Mouse (Mus musculus) heart, postnatal 0 days (tissue): ENCODE data around the gene Fam13c. TPM values are rescaled to one million over a fixed set of nuclear protein-coding genes. Genes with fewer than 3 reads are reported as not detected.
A peak's percentile ranks its signal among the peaks of the same experiment; 100 is the strongest.

ENCODE experiments used
- ATAC-seq: fragments of 200-750 bp; cut with Nextera tagmentation; 2 replicates; pipeline ENCODE4 v1.8.0; 2017; ENCODE audit warnings: low read depth, moderate number of reproducible peaks, moderate library complexity; ENCODE audit not compliant: insufficient read depth
- DNase-seq: peaks from one replicate; pipeline ENCODE4 v3.0.0-alpha.2; 2016; ENCODE audit warnings: low spot score
- H3K27ac ChIP-seq: fragments of 300-500 bp; sonication (generic); 2 replicates; pipeline ENCODE4 v1.5.1; 2014; ENCODE audit warnings: low read depth, mild to moderate bottlenecking
- H3K27me3 ChIP-seq: fragments of 300-500 bp; sonication (generic); 2 replicates; pipeline ENCODE4 v1.6.1; 2014; ENCODE audit warnings: low read length, mixed read lengths; ENCODE audit not compliant: control insufficient read depth, insufficient read depth
- H3K36me3 ChIP-seq: fragments of 300-500 bp; sonication (generic); replicated peaks from 2 replicates; pipeline ENCODE4 v1.6.1; 2014; ENCODE audit warnings: low read length, mixed read lengths; ENCODE audit not compliant: control insufficient read depth, insufficient read depth
- H3K4me1 ChIP-seq: fragments of 300-500 bp; sonication (generic); 2 replicates; pipeline ENCODE4 v1.6.1; 2014; ENCODE audit warnings: antibody characterized with exemption; ENCODE audit not compliant: control insufficient read depth, insufficient read depth
- H3K4me2 ChIP-seq: fragments of 300-500 bp; sonication (generic); 2 replicates; pipeline ENCODE4 v1.6.1; 2014; ENCODE audit warnings: low read depth, mild to moderate bottlenecking, low read length, moderate library complexity
- H3K4me3 ChIP-seq: fragments of 300-500 bp; sonication (generic); 2 replicates; pipeline ENCODE4 v1.5.1; 2014; ENCODE audit warnings: low read depth, low read length
- H3K9ac ChIP-seq: fragments of 300-500 bp; sonication (generic); replicated peaks from 2 replicates; pipeline ENCODE4 v1.6.1; 2014; ENCODE audit warnings: low read depth, low read length, mixed read lengths
- H3K9me3 ChIP-seq: fragments of 300-500 bp; sonication (generic); replicated peaks from 2 replicates; pipeline ENCODE4 v1.6.1; 2016; ENCODE audit warnings: low read length; ENCODE audit not compliant: control insufficient read depth
- CTCF ChIP-seq: IDR thresholded peaks from 2 replicates; pipeline ENCODE4 v1.5.1; 2016; ENCODE audit warnings: antibody characterized with exemption, control low read depth, low read depth
- EP300 ChIP-seq: IDR thresholded peaks from 2 replicates; pipeline ENCODE4 v1.6.1; 2016; ENCODE audit warnings: antibody characterized with exemption, low read depth
- WGBS: fragments of 180-500 bp; shearing (Covaris S2); extraction: QIAGEN DNeasy Blood & Tissue Kit; methylation state at CpG from one replicate; pipeline ENCODE4 v1.1.7; 2014; 5-methylcytosine and 5-hydroxymethylcytosine counted together
- polyA plus RNA-seq: library from polyadenylated mRNA; unstranded; fragments of >200 nt; fragmentation: Nextera tagmentation; extraction: Ambion mirVana; gene quantifications from 2 replicates; pipeline ENCODE4 v1.2.1, GENCODE M21; 2015
- total RNA-seq: library from RNA; depleted of rRNA; stranded (reverse); fragments of >200 nt; gene quantifications from 2 replicates; pipeline ENCODE4 v1.2.3, GENCODE M21; 2014; ENCODE audit warnings: low replicate concordance

Fam13c gene
- total and polyA plus RNA-seq, 2 experiments from 2014 or later = 0.19 to 7.8 TPM

- Histone ChIP-seq H3K4me2 (no peak overlapping the region), H3K4me1 (peaks cover 5% of the 10 kb centered on the region; the same call in 1 of the 2 replicates), H3K9me3 (no peaks in the 10 kb centered on the region), H3K36me3 (no peaks in the 10 kb centered on the region), H3K27ac (no peak overlapping the region), H3K27me3 (no peaks in the 10 kb centered on the region), H3K9ac (no peak overlapping the region), H3K4me3 (no peak overlapping the region)
- TF ChIP-seq CTCF = no peak
- TF ChIP-seq EP300 = no peak
- no peak for ATAC-seq
- no peak for DNase-seq
- 55% methylated on average over 13 of the region's 13 CpGs for WGBS
Measured at GRCm38 (mm10) chr10:70499246-70499645, 59.0 kb downstream of the Fam13c start.

- no peak overlapping the region for H3K27ac ChIP-seq
- peaks cover 7% of the 10 kb centered on the region; the same call in 1 of the 2 replicates for H3K9me3 ChIP-seq
- H3K27me3 ChIP-seq = no peaks in the 10 kb centered on the region
- WGBS = 85% methylated on average over 15 of the region's 15 CpGs
- no peak for DNase-seq
- ATAC-seq = no peak
- H3K36me3 ChIP-seq = no peaks in the 10 kb centered on the region
- no peak overlapping the region for H3K4me3 ChIP-seq
- H3K4me2 ChIP-seq = no peak overlapping the region
- H3K9ac ChIP-seq = no peak overlapping the region
- TF ChIP-seq EP300 (no peak), CTCF (no peak)
- H3K4me1 ChIP-seq = 0 out of 2 replicates have a peak, but pooled peaks cover 3% of the 10 kb centered on the region
Measured at GRCm38 (mm10) chr10:70504871-70505270, 64.6 kb downstream of the Fam13c start.

- Histone ChIP-seq H3K27ac (no peak overlapping the region), H3K27me3 (no peaks in the 10 kb centered on the region), H3K36me3 (no peaks in the 10 kb centered on the region), H3K9me3 (peaks cover 7% of the 10 kb centered on the region; the same call in 1 of the 2 replicates), H3K4me2 (no peak overlapping the region), H3K4me1 (0 out of 2 replicates have a peak, but pooled peaks cover 3% of the 10 kb centered on the region), H3K9ac (no peak overlapping the region), H3K4me3 (no peak overlapping the region)
- no peak for ATAC-seq
- no peak for DNase-seq
- TF ChIP-seq EP300 = no peak
- no peak for TF ChIP-seq CTCF
Measured at GRCm38 (mm10) chr10:70505395-70505794, 65.1 kb downstream of the Fam13c start.

GRCm38 (mm10) chr10:70505842-70506241 is 65.6 kb downstream of the Fam13c start:
- Histone ChIP-seq H3K4me2 (no peak overlapping the region), H3K4me1 (0 out of 2 replicates have a peak, but pooled peaks cover 3% of the 10 kb centered on the region), H3K27ac (no peak overlapping the region), H3K9me3 (peaks cover 7% of the 10 kb centered on the region; the same call in 1 of the 2 replicates), H3K36me3 (no peaks in the 10 kb centered on the region), H3K4me3 (no peak overlapping the region), H3K9ac (no peak overlapping the region), H3K27me3 (no peaks in the 10 kb centered on the region)
- no peak for TF ChIP-seq EP300
- WGBS = 85% methylated on average over 5 of the region's 5 CpGs
- no peak for DNase-seq
- ATAC-seq = no peak

DNA sequence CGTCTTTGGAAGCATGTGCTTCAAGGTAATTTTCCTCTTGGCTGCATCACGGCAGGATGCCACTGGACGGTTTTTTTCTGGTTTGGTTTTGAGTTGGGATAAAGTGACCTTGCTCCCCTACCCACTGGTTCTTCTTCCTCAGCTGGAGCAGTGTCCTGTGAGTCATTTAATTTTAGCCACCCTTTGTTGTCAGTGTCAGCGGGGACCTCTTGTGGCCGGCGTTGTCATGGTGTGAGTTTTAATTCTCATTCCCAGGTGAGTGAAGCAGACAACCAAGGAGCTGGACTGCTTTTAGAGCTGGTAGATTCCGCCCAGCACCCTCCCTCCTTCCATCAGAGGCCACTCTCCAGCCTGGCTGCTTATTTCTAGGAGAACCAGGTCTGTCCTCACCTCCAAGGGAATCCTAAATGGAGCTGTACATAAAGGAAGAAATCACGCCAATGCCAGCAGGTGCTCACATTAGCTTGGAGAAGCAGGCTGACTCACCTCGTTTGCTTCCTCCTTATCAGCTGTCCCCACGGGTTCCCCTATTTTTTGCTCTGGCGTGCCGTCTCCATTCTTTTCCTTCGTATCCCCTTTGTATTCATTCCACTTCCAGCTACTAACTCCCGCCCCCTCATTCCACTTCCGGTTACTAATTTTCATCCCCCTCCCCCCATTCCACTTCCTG is 66.4 kb downstream of the Fam13c start:
- Histone ChIP-seq H3K4me2 (no peak overlapping the region), H3K9me3 (peaks cover 7% of the 10 kb centered on the region; the same call in 1 of the 2 replicates), H3K4me1 (0 out of 2 replicates have a peak, but pooled peaks cover 3% of the 10 kb centered on the region), H3K36me3 (no peaks in the 10 kb centered on the region), H3K4me3 (no peak overlapping the region), H3K27ac (no peak overlapping the region), H3K9ac (no peak overlapping the region), H3K27me3 (no peaks in the 10 kb centered on the region)
- WGBS = 41% methylated on average over 15 of the region's 15 CpGs
- DNase-seq = no peak
- TF ChIP-seq EP300 (no peak), CTCF (peak; percentile 31)
- no peak for ATAC-seq

GRCm38 (mm10) chr10:70507880-70508279 is 67.6 kb downstream of the Fam13c start:
- no peak overlapping the region for H3K9ac ChIP-seq
- WGBS = 81% methylated on average over 3 of the region's 3 CpGs
- H3K36me3 ChIP-seq = no peaks in the 10 kb centered on the region
- ATAC-seq (no peak), DNase-seq (no peak)
- H3K9me3 ChIP-seq = peaks cover 7% of the 10 kb centered on the region; the same call in 1 of the 2 replicates
- TF ChIP-seq CTCF (0 out of 2 replicates have a peak, but pooled peaks have one; percentile 4), EP300 (no peak)
- no peak overlapping the region for H3K27ac ChIP-seq
- no peaks in the 10 kb centered on the region for H3K27me3 ChIP-seq
- 0 out of 2 replicates have a peak, but pooled peaks cover 3% of the 10 kb centered on the region for H3K4me1 ChIP-seq
- H3K4me2 ChIP-seq = no peak overlapping the region
- H3K4me3 ChIP-seq = no peak overlapping the region
